Mouse (Mus musculus): ENCODE data around the gene Vars2. TPM values are rescaled to one million over a fixed set of nuclear protein-coding genes. Genes with fewer than 3 reads are reported as not detected.
A peak's percentile ranks its signal among the peaks of the same experiment; 100 is the strongest.

Vars2 gene
- polyA plus RNA-seq, 1 experiment from 2014 or later = 14.0 TPM

- Histone ChIP-seq H3K4me1 (ENCODE audit: control insufficient read depth, insufficient read depth, low read length) (peaks cover 10% of the 10 kb centered on the region; the same call in 1 of the 2 replicates), H3K4me3 (ENCODE audit: low read depth, low read length) (peak overlapping the region; percentile 28), H3K36me3 (ENCODE audit: control insufficient read depth, insufficient read depth, low read length) (no peaks in the 10 kb centered on the region), H3K9me3 (ENCODE audit: control insufficient read depth, low read depth, low read length) (no peaks in the 10 kb centered on the region), H3K27ac (ENCODE audit: low read length) (peak overlapping the region; percentile 66; the same call in 1 of the 2 replicates), H3K27me3 (ENCODE audit: control insufficient read depth, insufficient read depth, low read length) (no peaks in the 10 kb centered on the region), H3K9ac (replicated peaks; ENCODE audit: low read depth, low read length) (peak overlapping the region; percentile 33; the same call in 1 of the 2 replicates), H3K4me2 (replicated peaks; ENCODE audit: low read depth, low read length) (peak overlapping the region; percentile 57)
- WGBS = under 1% methylated on average over 15 of the region's 15 CpGs
- ATAC-seq (ENCODE audit: insufficient number of reproducible peaks, insufficient read depth, low FRiP score, low read depth) = peak; percentile 51; the same call in 1 of the 2 replicates
These were observed 31.7 kb downstream of the Vars2 start for GRCm38 (mm10) chr17:35635699-35636111.

- Histone ChIP-seq H3K27ac (ENCODE audit: low read length) (no peak overlapping the region), H3K27me3 (ENCODE audit: control insufficient read depth, insufficient read depth, low read length) (no peaks in the 10 kb centered on the region), H3K4me3 (ENCODE audit: low read depth, low read length) (no peak overlapping the region), H3K36me3 (ENCODE audit: control insufficient read depth, insufficient read depth, low read length) (no peaks in the 10 kb centered on the region), H3K4me2 (replicated peaks; ENCODE audit: low read depth, low read length) (no peak overlapping the region; the same call in 1 of the 2 replicates), H3K9me3 (ENCODE audit: control insufficient read depth, low read depth, low read length) (no peaks in the 10 kb centered on the region), H3K4me1 (ENCODE audit: control insufficient read depth, insufficient read depth, low read length) (peaks cover 10% of the 10 kb centered on the region; the same call in 1 of the 2 replicates), H3K9ac (replicated peaks; ENCODE audit: low read depth, low read length) (no peak overlapping the region)
- 88% methylated on average over 3 of the region's 3 CpGs for WGBS
- no peak for ATAC-seq (ENCODE audit: insufficient number of reproducible peaks, insufficient read depth, low FRiP score, low read depth)
These were observed 32.2 kb downstream of the Vars2 start for GRCm38 (mm10) chr17:35635202-35635601.

- H3K9me3 ChIP-seq (ENCODE audit: control insufficient read depth, low read depth, low read length) = no peaks in the 10 kb centered on the region
- no peaks in the 10 kb centered on the region for H3K36me3 ChIP-seq (ENCODE audit: control insufficient read depth, insufficient read depth, low read length)
- no peak overlapping the region for H3K4me2 ChIP-seq (replicated peaks; ENCODE audit: low read depth, low read length)
- 4% methylated on average over 1 of the region's 1 CpGs for WGBS
- H3K27me3 ChIP-seq (ENCODE audit: control insufficient read depth, insufficient read depth, low read length) = no peaks in the 10 kb centered on the region
- H3K4me3 ChIP-seq (ENCODE audit: low read depth, low read length) = no peak overlapping the region
- peak; percentile 51; the same call in 1 of the 2 replicates for ATAC-seq (ENCODE audit: insufficient number of reproducible peaks, insufficient read depth, low FRiP score, low read depth)
- peak overlapping the region; percentile 61; the same call in 1 of the 2 replicates for H3K27ac ChIP-seq (ENCODE audit: low read length)
- peaks cover 10% of the 10 kb centered on the region; the same call in 1 of the 2 replicates for H3K4me1 ChIP-seq (ENCODE audit: control insufficient read depth, insufficient read depth, low read length)
- no peak overlapping the region for H3K9ac ChIP-seq (replicated peaks; ENCODE audit: low read depth, low read length)
These were observed 33.4 kb downstream of the Vars2 start for GRCm38 (mm10) chr17:35633992-35634391.

- Histone ChIP-seq H3K9ac (replicated peaks; ENCODE audit: low read depth, low read length) (no peak within 1 kb of the TSS), H3K4me2 (replicated peaks; ENCODE audit: low read depth, low read length) (no peak within 1 kb of the TSS), H3K27me3 (ENCODE audit: control insufficient read depth, insufficient read depth, low read length) (no peaks in the 10 kb centered on the region), H3K27ac (ENCODE audit: low read length) (no peak within 1 kb of the TSS), H3K9me3 (ENCODE audit: control insufficient read depth, low read depth, low read length) (no peaks in the 10 kb centered on the region), H3K4me3 (ENCODE audit: low read depth, low read length) (no peak within 1 kb of the TSS), H3K4me1 (ENCODE audit: control insufficient read depth, insufficient read depth, low read length) (no peaks in the 10 kb centered on the region), H3K36me3 (ENCODE audit: control insufficient read depth, insufficient read depth, low read length) (no peaks in the 10 kb centered on the region)
- 80% methylated on average over 7 of the region's 7 CpGs for WGBS
- no peak for ATAC-seq (ENCODE audit: insufficient number of reproducible peaks, insufficient read depth, low FRiP score, low read depth)
These were observed 40.9 kb downstream of the Vars2 start, which contains the start of gene Gm9573 for GRCm38 (mm10) chr17:35626537-35626936. Gm9573 (minus strand) TSS chr17:35626637.

GRCm38 (mm10) chr17:35617127-35617526 lies 50.3 kb downstream of the Vars2 start:
- no peaks in the 10 kb centered on the region for H3K4me1 ChIP-seq (ENCODE audit: control insufficient read depth, insufficient read depth, low read length)
- 0 out of 2 replicates have a peak, but pooled peaks have one; percentile 53 for ATAC-seq (ENCODE audit: insufficient number of reproducible peaks, insufficient read depth, low FRiP score, low read depth)
- no peak overlapping the region for H3K4me2 ChIP-seq (replicated peaks; ENCODE audit: low read depth, low read length)
- no peaks in the 10 kb centered on the region for H3K36me3 ChIP-seq (ENCODE audit: control insufficient read depth, insufficient read depth, low read length)
- no peak overlapping the region for H3K9ac ChIP-seq (replicated peaks; ENCODE audit: low read depth, low read length)
- H3K9me3 ChIP-seq (ENCODE audit: control insufficient read depth, low read depth, low read length) = no peaks in the 10 kb centered on the region
- 77% methylated on average over 4 of the region's 4 CpGs for WGBS
- H3K27ac ChIP-seq (ENCODE audit: low read length) = no peak overlapping the region
- H3K4me3 ChIP-seq (ENCODE audit: low read depth, low read length) = no peak overlapping the region
- H3K27me3 ChIP-seq (ENCODE audit: control insufficient read depth, insufficient read depth, low read length) = no peaks in the 10 kb centered on the region

Other genes with a start within 250 kb of the Vars2 start
- 0.30 and 0.76 TPM in 2 replicates for gene H2-Q6, start 242.7 kb downstream of the Vars2 start, polyA plus RNA-seq (2014; fragmentation: Nextera tagmentation; extraction: Ambion mirVana)
- gene H2-Q7, start 228.4 kb downstream of the Vars2 start, polyA plus RNA-seq (2014; fragmentation: Nextera tagmentation; extraction: Ambion mirVana) = 2.6 and 4.6 TPM in 2 replicates
- gene H2-Q10, start 197.5 kb downstream of the Vars2 start, polyA plus RNA-seq (2014; fragmentation: Nextera tagmentation; extraction: Ambion mirVana) = 0.71 and 1.1 TPM in 2 replicates
- 0.17 TPM in 1 of 2 replicates, not detected in the other for gene Pou5f1, start 161.6 kb downstream of the Vars2 start, polyA plus RNA-seq (2014; fragmentation: Nextera tagmentation; extraction: Ambion mirVana)
- 87.4 and 90.1 TPM in 2 replicates for gene Tcf19, start 150.8 kb downstream of the Vars2 start, polyA plus RNA-seq (2014; fragmentation: Nextera tagmentation; extraction: Ambion mirVana)
- gene Cchcr1, start 150.5 kb downstream of the Vars2 start, polyA plus RNA-seq (2014; fragmentation: Nextera tagmentation; extraction: Ambion mirVana) = 16.7 and 19.0 TPM in 2 replicates
- 0.81 and 1.1 TPM in 2 replicates for gene Psors1c2, start 134.4 kb downstream of the Vars2 start, polyA plus RNA-seq (2014; fragmentation: Nextera tagmentation; extraction: Ambion mirVana)
- 0.17 TPM in 1 of 2 replicates, not detected in the other for gene Cdsn, start 115.5 kb downstream of the Vars2 start, polyA plus RNA-seq (2014; fragmentation: Nextera tagmentation; extraction: Ambion mirVana)
- gene 2300002M23Rik, start 100.1 kb downstream of the Vars2 start, polyA plus RNA-seq (2014; fragmentation: Nextera tagmentation; extraction: Ambion mirVana) = 0.66 TPM in 1 of 2 replicates, not detected in the other
- 20.2 and 25.2 TPM in 2 replicates for gene Sfta2, start 66.0 kb downstream of the Vars2 start, polyA plus RNA-seq (2014; fragmentation: Nextera tagmentation; extraction: Ambion mirVana)
- not detected in 2 replicates for gene Gm9573, start 41.0 kb downstream of the Vars2 start, polyA plus RNA-seq (2014; fragmentation: Nextera tagmentation; extraction: Ambion mirVana)
- 13.2 and 13.4 TPM in 2 replicates for gene Mucl3, start 23.9 kb downstream of the Vars2 start, polyA plus RNA-seq (2014; fragmentation: Nextera tagmentation; extraction: Ambion mirVana)
- 40.1 and 42.7 TPM in 2 replicates for gene Gtf2h4, start 6.1 kb upstream of the Vars2 start, polyA plus RNA-seq (2014; fragmentation: Nextera tagmentation; extraction: Ambion mirVana)
- gene Ddr1, start 37.0 kb upstream of the Vars2 start, polyA plus RNA-seq (2014; fragmentation: Nextera tagmentation; extraction: Ambion mirVana) = 50.4 and 50.6 TPM in 2 replicates
- 3.7 and 5.4 TPM in 2 replicates for gene Ier3, start 154.1 kb upstream of the Vars2 start, polyA plus RNA-seq (2014; fragmentation: Nextera tagmentation; extraction: Ambion mirVana)
- 42.8 and 44.2 TPM in 2 replicates for gene Flot1, start 155.6 kb upstream of the Vars2 start, polyA plus RNA-seq (2014; fragmentation: Nextera tagmentation; extraction: Ambion mirVana)
- gene Tubb5, start 170.7 kb upstream of the Vars2 start, polyA plus RNA-seq (2014; fragmentation: Nextera tagmentation; extraction: Ambion mirVana) = 932 and 983 TPM in 2 replicates
- 18.7 and 19.2 TPM in 2 replicates for gene Mdc1, start 173.9 kb upstream of the Vars2 start, polyA plus RNA-seq (2014; fragmentation: Nextera tagmentation; extraction: Ambion mirVana)
- 65.3 and 67.1 TPM in 2 replicates for gene Nrm, start 193.7 kb upstream of the Vars2 start, polyA plus RNA-seq (2014; fragmentation: Nextera tagmentation; extraction: Ambion mirVana)
- gene Ppp1r18, start 198.0 kb upstream of the Vars2 start, polyA plus RNA-seq (2014; fragmentation: Nextera tagmentation; extraction: Ambion mirVana) = 18.8 and 20.1 TPM in 2 replicates
- gene Dhx16, start 212.2 kb upstream of the Vars2 start, polyA plus RNA-seq (2014; fragmentation: Nextera tagmentation; extraction: Ambion mirVana) = 34.0 and 38.0 TPM in 2 replicates
- gene 2310061I04Rik, start 229.8 kb upstream of the Vars2 start, polyA plus RNA-seq (2014; fragmentation: Nextera tagmentation; extraction: Ambion mirVana) = 26.7 and 29.8 TPM in 2 replicates
- gene Atat1, start 242.5 kb upstream of the Vars2 start, polyA plus RNA-seq (2014; fragmentation: Nextera tagmentation; extraction: Ambion mirVana) = 84.1 and 98.6 TPM in 2 replicates
- 72.2 and 83.6 TPM in 2 replicates for gene Mrps18b, start 248.8 kb upstream of the Vars2 start, polyA plus RNA-seq (2014; fragmentation: Nextera tagmentation; extraction: Ambion mirVana)
- 32.6 and 35.4 TPM in 2 replicates for gene Ppp1r10, start 248.8 kb upstream of the Vars2 start, polyA plus RNA-seq (2014; fragmentation: Nextera tagmentation; extraction: Ambion mirVana)